Mouse (Mus musculus): ENCODE measurements around the gene Igf2bp2. TPM values are rescaled to one million over a fixed set of nuclear protein-coding genes. Genes with fewer than 3 reads are reported as not detected.

Igf2bp2 gene
- polyA plus RNA-seq, 1 experiment, result 24.3 TPM

- H3ac ChIP-seq (ENCODE audit: control insufficient read depth, insufficient read length, low read depth), result no peak overlapping the region
- H3K27me3 ChIP-seq (ENCODE audit: control insufficient read depth, insufficient read depth, insufficient read length), result no peaks in the 10 kb centered on the region
- H3K36me3 ChIP-seq (ENCODE audit: control insufficient read depth, insufficient read depth), result no peaks in the 10 kb centered on the region
- TF ChIP-seq MAX (IDR thresholded peaks at IDR 0.05), result no peak
- TF ChIP-seq CTCF (IDR thresholded peaks at IDR 0.05; ENCODE audit: control insufficient read depth, insufficient read depth, insufficient read length), result no peak
- TF ChIP-seq MYOD1 (IDR thresholded peaks at IDR 0.05; ENCODE audit: control insufficient read depth, insufficient read length, low read depth), result no peak
- no peak for TF ChIP-seq FOSL1 (IDR thresholded peaks at IDR 0.05; ENCODE audit: insufficient read depth, low read length, poor library complexity, severe bottlenecking)
- no peak for TF ChIP-seq USF1 (IDR thresholded peaks at IDR 0.05; ENCODE audit: low read depth)
- TF ChIP-seq MYOG (IDR thresholded peaks at IDR 0.05; ENCODE audit: control insufficient read depth, extremely low read depth, insufficient read length), result no peak
- no peak for TF ChIP-seq CEBPB (IDR thresholded peaks at IDR 0.05; ENCODE audit: low read depth)
- H3K79me3 ChIP-seq (ENCODE audit: low read depth), result peaks cover 44% of the 10 kb centered on the region
- H3K4me3 ChIP-seq (ENCODE audit: insufficient read depth, poor library complexity, severe bottlenecking), result no peak overlapping the region
- H3K79me2 ChIP-seq (ENCODE audit: control insufficient read depth, insufficient read depth), result peaks cover 97% of the 10 kb centered on the region
These were observed 44.9 kb downstream of the Igf2bp2 start for GRCm38 (mm10) chr16:22118151-22118550.

- peaks cover 45% of the 10 kb centered on the region for H3K79me3 ChIP-seq (ENCODE audit: low read depth)
- peaks cover 97% of the 10 kb centered on the region for H3K79me2 ChIP-seq (ENCODE audit: control insufficient read depth, insufficient read depth)
- no peaks in the 10 kb centered on the region for H3K27me3 ChIP-seq (ENCODE audit: control insufficient read depth, insufficient read depth, insufficient read length)
- no peaks in the 10 kb centered on the region for H3K36me3 ChIP-seq (ENCODE audit: control insufficient read depth, insufficient read depth)
- H3ac ChIP-seq (ENCODE audit: control insufficient read depth, insufficient read length, low read depth), result no peak overlapping the region
- no peak overlapping the region for H3K4me3 ChIP-seq (ENCODE audit: insufficient read depth, poor library complexity, severe bottlenecking)
- TF ChIP-seq USF1 (IDR thresholded peaks at IDR 0.05; ENCODE audit: low read depth), result no peak
- no peak for TF ChIP-seq CEBPB (IDR thresholded peaks at IDR 0.05; ENCODE audit: low read depth)
- no peak for TF ChIP-seq MAX (IDR thresholded peaks at IDR 0.05)
- TF ChIP-seq FOSL1 (IDR thresholded peaks at IDR 0.05; ENCODE audit: insufficient read depth, low read length, poor library complexity, severe bottlenecking), result no peak
- TF ChIP-seq CTCF (IDR thresholded peaks at IDR 0.05; ENCODE audit: control insufficient read depth, insufficient read depth, insufficient read length), result no peak
- TF ChIP-seq MYOG (IDR thresholded peaks at IDR 0.05; ENCODE audit: control insufficient read depth, extremely low read depth, insufficient read length), result no peak
- TF ChIP-seq MYOD1 (IDR thresholded peaks at IDR 0.05; ENCODE audit: control insufficient read depth, insufficient read length, low read depth), result no peak
These were observed 46.4 kb downstream of the Igf2bp2 start for GRCm38 (mm10) chr16:22116748-22117147.

GRCm38 (mm10) chr16:22116058-22116457 lies 47.0 kb downstream of the Igf2bp2 start:
- Histone ChIP-seq H3K27me3 (ENCODE audit: control insufficient read depth, insufficient read depth, insufficient read length) (no peaks in the 10 kb centered on the region), H3K79me3 (ENCODE audit: low read depth) (peaks cover 46% of the 10 kb centered on the region), H3ac (ENCODE audit: control insufficient read depth, insufficient read length, low read depth) (no peak overlapping the region), H3K36me3 (ENCODE audit: control insufficient read depth, insufficient read depth) (no peaks in the 10 kb centered on the region), H3K4me3 (ENCODE audit: insufficient read depth, poor library complexity, severe bottlenecking) (no peak overlapping the region), H3K79me2 (ENCODE audit: control insufficient read depth, insufficient read depth) (peaks cover 97% of the 10 kb centered on the region)
- TF ChIP-seq MAX (IDR thresholded peaks at IDR 0.05) (no peak), USF1 (IDR thresholded peaks at IDR 0.05; ENCODE audit: low read depth) (no peak), CEBPB (IDR thresholded peaks at IDR 0.05; ENCODE audit: low read depth) (no peak)

GRCm38 (mm10) chr16:22110036-22110435 lies 53.1 kb downstream of the Igf2bp2 start:
- Histone ChIP-seq H3K27me3 (ENCODE audit: control insufficient read depth, insufficient read depth, insufficient read length) (no peaks in the 10 kb centered on the region), H3K79me3 (ENCODE audit: low read depth) (peaks cover 60% of the 10 kb centered on the region), H3K79me2 (ENCODE audit: control insufficient read depth, insufficient read depth) (peaks cover 93% of the 10 kb centered on the region), H3ac (ENCODE audit: control insufficient read depth, insufficient read length, low read depth) (no peak overlapping the region), H3K4me3 (ENCODE audit: insufficient read depth, poor library complexity, severe bottlenecking) (no peak overlapping the region), H3K36me3 (ENCODE audit: control insufficient read depth, insufficient read depth) (no peaks in the 10 kb centered on the region)
- TF ChIP-seq MYOD1 (IDR thresholded peaks at IDR 0.05; ENCODE audit: control insufficient read depth, insufficient read length, low read depth) (no peak), MYOG (IDR thresholded peaks at IDR 0.05; ENCODE audit: control insufficient read depth, extremely low read depth, insufficient read length) (no peak), MAX (IDR thresholded peaks at IDR 0.05) (no peak)

GRCm38 (mm10) chr16:22109159-22109558 lies 53.9 kb downstream of the Igf2bp2 start:
- Histone ChIP-seq H3K79me3 (ENCODE audit: low read depth) (peaks cover 62% of the 10 kb centered on the region), H3K79me2 (ENCODE audit: control insufficient read depth, insufficient read depth) (peaks cover 94% of the 10 kb centered on the region), H3K4me3 (ENCODE audit: insufficient read depth, poor library complexity, severe bottlenecking) (no peak overlapping the region), H3K36me3 (ENCODE audit: control insufficient read depth, insufficient read depth) (no peaks in the 10 kb centered on the region), H3ac (ENCODE audit: control insufficient read depth, insufficient read length, low read depth) (no peak overlapping the region), H3K27me3 (ENCODE audit: control insufficient read depth, insufficient read depth, insufficient read length) (no peaks in the 10 kb centered on the region)
- no peak for TF ChIP-seq CTCF (IDR thresholded peaks at IDR 0.05; ENCODE audit: control insufficient read depth, insufficient read depth, insufficient read length)
- no peak for TF ChIP-seq CEBPB (IDR thresholded peaks at IDR 0.05; ENCODE audit: low read depth)
- no peak for TF ChIP-seq USF1 (IDR thresholded peaks at IDR 0.05; ENCODE audit: low read depth)
- TF ChIP-seq MYOD1 (IDR thresholded peaks at IDR 0.05; ENCODE audit: control insufficient read depth, insufficient read length, low read depth), result no peak
- TF ChIP-seq FOSL1 (IDR thresholded peaks at IDR 0.05; ENCODE audit: insufficient read depth, low read length, poor library complexity, severe bottlenecking), result no peak
- no peak for TF ChIP-seq MAX (IDR thresholded peaks at IDR 0.05)
- TF ChIP-seq MYOG (IDR thresholded peaks at IDR 0.05; ENCODE audit: control insufficient read depth, extremely low read depth, insufficient read length), result no peak

- no peak for TF ChIP-seq MYOD1 (IDR thresholded peaks at IDR 0.05; ENCODE audit: control insufficient read depth, insufficient read length, low read depth)
- TF ChIP-seq FOSL1 (IDR thresholded peaks at IDR 0.05; ENCODE audit: insufficient read depth, low read length, poor library complexity, severe bottlenecking), result peak; percentile 72
- no peak for TF ChIP-seq CTCF (IDR thresholded peaks at IDR 0.05; ENCODE audit: control insufficient read depth, insufficient read depth, insufficient read length)
- no peak for TF ChIP-seq USF1 (IDR thresholded peaks at IDR 0.05; ENCODE audit: low read depth)
- no peak overlapping the region for H3ac ChIP-seq (ENCODE audit: control insufficient read depth, insufficient read length, low read depth)
These were observed 55.1 kb downstream of the Igf2bp2 start for GRCm38 (mm10) chr16:22107897-22108516.

More at GRCm38 (mm10) chr16:22107897-22108516, 55.1 kb downstream of the Igf2bp2 start:
- peaks cover 65% of the 10 kb centered on the region for H3K79me3 ChIP-seq (ENCODE audit: low read depth)
- no peak overlapping the region for H3K4me3 ChIP-seq (ENCODE audit: insufficient read depth, poor library complexity, severe bottlenecking)
- no peaks in the 10 kb centered on the region for H3K27me3 ChIP-seq (ENCODE audit: control insufficient read depth, insufficient read depth, insufficient read length)
- H3K36me3 ChIP-seq (ENCODE audit: control insufficient read depth, insufficient read depth), result no peaks in the 10 kb centered on the region
- peaks cover 92% of the 10 kb centered on the region for H3K79me2 ChIP-seq (ENCODE audit: control insufficient read depth, insufficient read depth)

Data from C2C12 (cell line).